Mouse (Mus musculus): ENCODE measurements around the gene Depdc7. TPM values are rescaled to one million over a fixed set of nuclear protein-coding genes. Genes with fewer than 3 reads are reported as not detected.

Depdc7 gene
- polyA plus RNA-seq, 1 experiment from 2014 or later = 0.88 TPM

DNA sequence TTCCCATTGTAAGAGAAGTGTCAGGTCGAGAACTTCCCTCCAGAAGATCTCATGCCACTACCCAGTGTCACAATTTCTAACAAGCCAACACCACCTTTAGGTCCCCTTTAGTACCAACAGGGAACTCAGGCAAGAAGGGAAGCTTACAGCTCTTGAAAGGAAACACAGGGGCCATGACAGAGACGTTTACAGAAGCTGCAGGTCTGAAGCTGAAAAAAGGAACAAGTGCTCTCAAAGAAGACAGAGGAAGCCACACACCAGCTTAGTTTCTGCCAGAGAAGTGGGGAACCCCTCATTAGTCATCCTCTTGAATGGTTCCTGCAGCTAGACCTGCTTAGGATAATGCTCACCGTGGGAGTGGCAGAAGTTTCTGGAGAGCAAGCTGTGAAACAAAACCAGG lies 55.4 kb downstream of the Depdc7 start:
- Histone ChIP-seq H3K4me3 (ENCODE audit: low read depth, low read length) (no peak overlapping the region), H3K27ac (ENCODE audit: low read length) (no peak overlapping the region), H3K4me2 (ENCODE audit: low read length) (no peak overlapping the region), H3K36me3 (ENCODE audit: control insufficient read depth, insufficient read depth, low read length) (peaks cover 19% of the 10 kb centered on the region), H3K9ac (ENCODE audit: low read depth, low read length) (no peak overlapping the region), H3K27me3 (ENCODE audit: control insufficient read depth, insufficient read depth, low read depth, low read length) (no peaks in the 10 kb centered on the region), H3K9me3 (replicated peaks; ENCODE audit: control insufficient read depth, low read length, poor library complexity, severe bottlenecking) (no peaks in the 10 kb centered on the region), H3K4me1 (ENCODE audit: control insufficient read depth, insufficient read depth, low read length) (no peaks in the 10 kb centered on the region)
- no peak for ATAC-seq
- WGBS = 74% methylated on average over 3 of the region's 3 CpGs

- no peak overlapping the region for H3K4me3 ChIP-seq (ENCODE audit: low read depth, low read length)
- peak; percentile 94 for ATAC-seq
- 8% methylated on average over 13 of the region's 13 CpGs for WGBS
- no peak overlapping the region for H3K27ac ChIP-seq (ENCODE audit: low read length)
- H3K36me3 ChIP-seq (ENCODE audit: control insufficient read depth, insufficient read depth, low read length) = peaks cover 22% of the 10 kb centered on the region
- H3K4me2 ChIP-seq (ENCODE audit: low read length) = no peak overlapping the region
- no peaks in the 10 kb centered on the region for H3K27me3 ChIP-seq (ENCODE audit: control insufficient read depth, insufficient read depth, low read depth, low read length)
- no peak overlapping the region for H3K9ac ChIP-seq (ENCODE audit: low read depth, low read length)
- H3K9me3 ChIP-seq (replicated peaks; ENCODE audit: control insufficient read depth, low read length, poor library complexity, severe bottlenecking) = no peaks in the 10 kb centered on the region
- no peaks in the 10 kb centered on the region for H3K4me1 ChIP-seq (ENCODE audit: control insufficient read depth, insufficient read depth, low read length)
Measured at GRCm38 (mm10) chr2:104685418-104685817, 57.3 kb downstream of the Depdc7 start.

DNA sequence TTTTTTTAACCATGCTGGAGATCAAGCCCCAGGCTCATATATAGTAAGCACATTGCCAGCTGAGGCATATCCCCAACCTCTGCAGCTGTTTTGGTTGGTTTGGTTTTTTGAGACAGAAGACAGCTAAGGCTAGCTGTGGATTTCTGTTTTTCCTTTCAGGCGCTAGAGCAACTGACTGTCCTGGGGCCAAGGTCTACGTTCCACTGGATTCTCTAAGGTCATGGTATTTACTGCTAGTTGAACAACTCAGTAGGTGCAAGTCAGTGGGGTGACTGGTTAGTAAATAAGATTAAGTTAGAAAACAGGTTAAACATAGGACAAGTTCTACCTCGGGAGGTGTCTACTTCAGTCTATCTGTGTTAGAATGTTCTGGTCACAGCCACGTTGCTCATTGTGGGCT lies 57.9 kb downstream of the Depdc7 start:
- no peaks in the 10 kb centered on the region for H3K9me3 ChIP-seq (replicated peaks; ENCODE audit: control insufficient read depth, low read length, poor library complexity, severe bottlenecking)
- no peaks in the 10 kb centered on the region for H3K4me1 ChIP-seq (ENCODE audit: control insufficient read depth, insufficient read depth, low read length)
- ATAC-seq = no peak
- 91% methylated on average over 4 of the region's 4 CpGs for WGBS
- H3K9ac ChIP-seq (ENCODE audit: low read depth, low read length) = no peak overlapping the region
- H3K36me3 ChIP-seq (ENCODE audit: control insufficient read depth, insufficient read depth, low read length) = peaks cover 24% of the 10 kb centered on the region
- no peak overlapping the region for H3K27ac ChIP-seq (ENCODE audit: low read length)
- no peaks in the 10 kb centered on the region for H3K27me3 ChIP-seq (ENCODE audit: control insufficient read depth, insufficient read depth, low read depth, low read length)
- no peak overlapping the region for H3K4me2 ChIP-seq (ENCODE audit: low read length)
- H3K4me3 ChIP-seq (ENCODE audit: low read depth, low read length) = no peak overlapping the region

DNA sequence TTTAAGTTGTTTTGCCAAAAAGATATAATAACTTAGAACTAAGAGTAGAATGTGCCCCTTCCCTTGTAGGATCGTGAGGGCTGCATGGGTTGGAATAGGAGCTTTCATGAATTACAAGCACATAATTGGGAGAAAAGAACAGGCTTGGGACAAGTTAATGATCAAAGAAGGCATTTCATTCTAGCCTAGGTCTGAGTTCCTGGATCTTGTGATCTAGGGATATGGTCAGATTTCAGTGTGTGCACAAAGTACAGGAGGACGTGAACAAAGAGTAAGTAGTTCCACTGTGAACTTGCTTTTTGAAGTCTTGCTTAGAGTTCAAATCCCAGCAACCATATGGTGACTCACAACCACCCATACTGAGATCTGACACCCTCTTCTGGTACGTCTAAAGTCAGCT lies 65.4 kb downstream of the Depdc7 start:
- Histone ChIP-seq H3K36me3 (ENCODE audit: control insufficient read depth, insufficient read depth, low read length) (peaks cover 9% of the 10 kb centered on the region), H3K9ac (ENCODE audit: low read depth, low read length) (no peak overlapping the region), H3K4me2 (ENCODE audit: low read length) (no peak overlapping the region), H3K4me1 (ENCODE audit: control insufficient read depth, insufficient read depth, low read length) (no peaks in the 10 kb centered on the region), H3K9me3 (replicated peaks; ENCODE audit: control insufficient read depth, low read length, poor library complexity, severe bottlenecking) (no peaks in the 10 kb centered on the region), H3K27ac (ENCODE audit: low read length) (no peak overlapping the region), H3K27me3 (ENCODE audit: control insufficient read depth, insufficient read depth, low read depth, low read length) (no peaks in the 10 kb centered on the region), H3K4me3 (ENCODE audit: low read depth, low read length) (no peak overlapping the region)
- 82% methylated on average over 3 of the region's 3 CpGs for WGBS
- ATAC-seq = no peak

Other genes with a start within 250 kb of the Depdc7 start
- 7.3 and 7.6 TPM in 2 replicates for gene Hipk3, start 248.4 kb downstream of the Depdc7 start, polyA plus RNA-seq (2015; fragmentation: Nextera tagmentation; extraction: Ambion mirVana)
- gene Cstf3, start 152.4 kb downstream of the Depdc7 start, polyA plus RNA-seq (2015; fragmentation: Nextera tagmentation; extraction: Ambion mirVana) = 91.3 and 105 TPM in 2 replicates
- gene Tcp11l1, start 30.7 kb downstream of the Depdc7 start, polyA plus RNA-seq (2015; fragmentation: Nextera tagmentation; extraction: Ambion mirVana) = 54.5 and 55.7 TPM in 2 replicates
- 0.15 TPM in 1 of 2 replicates, not detected in the other for gene Pin1rt1, start 26.5 kb downstream of the Depdc7 start, polyA plus RNA-seq (2015; fragmentation: Nextera tagmentation; extraction: Ambion mirVana)
- 5.8 and 7.1 TPM in 2 replicates for gene Qser1, start 73.9 kb upstream of the Depdc7 start, polyA plus RNA-seq (2015; fragmentation: Nextera tagmentation; extraction: Ambion mirVana)
- 0.58 and 0.78 TPM in 2 replicates for gene Prrg4, start 107.0 kb upstream of the Depdc7 start, polyA plus RNA-seq (2015; fragmentation: Nextera tagmentation; extraction: Ambion mirVana)
- 4.4 and 6.5 TPM in 2 replicates for gene Ccdc73, start 124.9 kb upstream of the Depdc7 start, polyA plus RNA-seq (2015; fragmentation: Nextera tagmentation; extraction: Ambion mirVana)

All from midbrain, embryonic 16.5 days (tissue).